Mouse (Mus musculus) spleen, adult 2 months (tissue): ENCODE data around the gene Rhcg.

Experiments used
- CTCF ChIP-seq: fragments of 200-500 bp; IDR thresholded peaks from 2 replicates; pipeline ENCODE4 v1.5.1; 2011; ENCODE audit warnings: mild to moderate bottlenecking, inconsistent platforms; ENCODE audit not compliant: insufficient read depth, insufficient read length, insufficient replicate concordance; ENCODE audit errors: extremely low read depth
- POLR2A ChIP-seq: fragments of 200-500 bp; IDR thresholded peaks from 2 replicates; pipeline ENCODE4 v1.6.1; 2011; ENCODE audit warnings: low read depth, low read length, inconsistent platforms

- TF ChIP-seq POLR2A: no peak
- TF ChIP-seq CTCF: no peak
Measured at GRCm38 (mm10) chr7:79647233-79647632, 29.8 kb upstream of the Rhcg start.
